Mouse (Mus musculus) bone marrow, adult 2 months (tissue): ENCODE results near the gene Gabrp. TPM values are rescaled to one million over a fixed set of nuclear protein-coding genes. Genes with fewer than 3 reads are reported as not detected.

Source experiments
- H3K27ac ChIP-seq: fragments of 200-500 bp; 2 replicates; pipeline ENCODE4 v1.5.1; 2012; ENCODE audit warnings: low read depth, mild to moderate bottlenecking, control low read depth, inconsistent platforms, low read length; ENCODE audit not compliant: control insufficient read depth, poor library complexity, insufficient read depth
- H3K4me1 ChIP-seq: fragments of 200-500 bp; 2 replicates; pipeline ENCODE4 v1.6.1; 2011; ENCODE audit warnings: low read length; ENCODE audit not compliant: control insufficient read depth, insufficient read depth
- H3K4me3 ChIP-seq: fragments of 200-500 bp; replicated peaks from 2 replicates; pipeline ENCODE3; 2011; ENCODE audit warnings: mild to moderate bottlenecking, low read depth, low read length, control low read depth; ENCODE audit not compliant: control insufficient read depth
- CTCF ChIP-seq: fragments of 200-500 bp; IDR thresholded peaks from 2 replicates; pipeline ENCODE4 v1.5.1; 2011; ENCODE audit warnings: low read length, control low read depth; ENCODE audit not compliant: control insufficient read depth, insufficient read depth
- POLR2A ChIP-seq: fragments of 200-500 bp; IDR thresholded peaks from 2 replicates; pipeline ENCODE4 v1.6.1; 2011; ENCODE audit warnings: low read depth, mild to moderate bottlenecking, control low read depth, low read length, borderline replicate concordance; ENCODE audit not compliant: control insufficient read depth
- WGBS: fragments of 180-500 bp; shearing (Covaris S2); methylation state at CpG from one replicate; pipeline ENCODE4 v1.1.7; 2018; 5-methylcytosine and 5-hydroxymethylcytosine counted together
- polyA plus RNA-seq: library from polyadenylated mRNA; stranded (reverse); fragments of >200 nt; gene quantifications from 2 replicates; pipeline ENCODE4 v1.2.4, GENCODE M21; 2011; ENCODE audit warnings: low replicate concordance; ENCODE audit not compliant: missing spikeins, insufficient read depth, insufficient read length

The Gabrp gene
- polyA plus RNA-seq, 1 experiment = not detected

DNA sequence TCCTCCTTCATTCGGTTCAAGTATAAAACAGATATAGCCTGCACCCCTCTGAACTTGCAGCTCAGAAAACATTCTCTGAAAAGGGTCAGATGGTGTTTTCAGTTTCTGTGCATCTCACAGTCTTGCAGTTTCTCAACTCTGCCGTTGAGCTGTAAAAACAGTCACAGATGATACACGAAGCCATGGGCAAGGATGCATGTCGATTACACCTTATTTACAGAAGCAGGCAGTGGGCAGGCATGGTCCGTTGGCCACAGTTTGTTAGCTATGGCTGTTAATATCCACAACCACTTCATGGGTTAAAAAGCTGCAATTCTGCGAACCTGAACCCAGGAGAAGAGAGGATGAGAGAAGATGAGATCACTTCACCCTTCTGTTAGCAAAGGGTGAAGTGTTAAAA lies 7.9 kb upstream of the Gabrp start:
- Histone ChIP-seq H3K4me3 (no peak overlapping the region), H3K4me1 (no peaks in the 10 kb centered on the region), H3K27ac (no peak overlapping the region)
- 76% methylated on average over 6 of the region's 6 CpGs for whole genome bisulfite sequencing
- TF ChIP-seq CTCF = no peak
- no peak for TF ChIP-seq POLR2A

DNA sequence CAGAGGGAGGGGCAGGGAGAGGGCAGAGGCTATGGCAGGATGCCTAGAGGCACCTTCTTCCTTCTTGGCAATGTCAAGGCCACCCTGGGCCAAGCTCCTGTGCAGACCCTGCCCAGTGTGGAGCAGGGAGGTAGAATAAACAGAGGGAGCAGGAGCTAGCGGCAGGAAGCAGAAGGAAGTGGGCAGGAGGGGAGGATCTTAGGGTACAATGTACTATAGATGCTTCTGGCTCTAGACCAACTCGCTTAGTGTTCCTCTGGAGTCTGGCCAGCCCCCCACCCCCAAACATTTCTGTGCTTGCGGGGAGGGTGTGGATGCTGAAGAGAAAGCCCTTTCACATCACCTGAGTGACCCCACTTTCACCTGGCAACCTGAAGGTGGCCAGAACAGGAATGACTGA lies 862 bp upstream of the Gabrp start:
- H3K4me1 ChIP-seq = no peaks in the 10 kb centered on the region
- no peak overlapping the region for H3K4me3 ChIP-seq
- no peak overlapping the region for H3K27ac ChIP-seq
- TF ChIP-seq CTCF = no peak
- no peak for TF ChIP-seq POLR2A
- 13% methylated on average over 3 of the region's 3 CpGs for WGBS

DNA sequence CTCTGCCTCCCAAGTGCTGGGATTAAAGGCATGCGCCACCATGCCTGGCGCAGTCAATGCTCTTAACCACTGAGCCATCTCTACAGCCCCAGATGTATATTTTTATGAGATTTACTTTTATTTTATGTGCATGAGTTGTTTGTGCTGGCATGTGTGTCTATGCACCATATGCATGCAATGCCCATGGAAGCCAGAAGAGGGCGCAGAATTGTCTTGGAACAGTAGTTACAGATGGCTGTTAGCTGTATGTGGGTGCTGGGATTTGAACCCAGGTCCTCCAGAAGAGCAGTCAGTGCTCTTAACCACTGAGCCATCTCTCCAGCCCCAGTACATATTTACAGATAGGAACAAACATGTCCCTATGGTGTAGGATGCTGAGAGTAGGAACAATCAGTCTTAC lies 3.8 kb downstream of the Gabrp start:
- 75% methylated on average over 3 of the region's 3 CpGs for WGBS
- TF ChIP-seq POLR2A (no peak), CTCF (no peak)
- H3K27ac ChIP-seq = no peak overlapping the region
- H3K4me3 ChIP-seq = no peak overlapping the region
- H3K4me1 ChIP-seq = no peaks in the 10 kb centered on the region

DNA sequence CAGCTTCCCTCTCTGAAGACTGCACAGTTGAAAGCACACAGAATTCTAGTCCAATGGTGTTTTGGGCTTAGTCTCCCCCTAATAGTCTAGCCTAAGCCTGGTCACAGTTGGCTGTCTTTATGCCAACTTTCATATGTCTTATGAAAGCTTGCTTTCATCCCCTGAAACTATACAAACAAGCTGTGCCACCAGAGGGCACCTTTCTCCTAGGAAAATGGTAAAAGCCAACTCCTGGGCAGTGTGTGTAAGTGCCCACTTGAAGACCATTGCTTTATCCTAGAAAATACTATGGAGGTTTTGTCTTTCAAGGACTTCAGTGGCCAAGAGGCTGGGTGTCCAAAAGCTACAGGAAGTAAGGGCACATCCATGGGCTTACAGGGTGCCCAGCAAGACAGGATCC lies 8.3 kb downstream of the Gabrp start:
- H3K27ac ChIP-seq = no peak overlapping the region
- no peak for TF ChIP-seq CTCF
- TF ChIP-seq POLR2A = no peak
- no peak overlapping the region for H3K4me3 ChIP-seq
- H3K4me1 ChIP-seq = no peaks in the 10 kb centered on the region

DNA sequence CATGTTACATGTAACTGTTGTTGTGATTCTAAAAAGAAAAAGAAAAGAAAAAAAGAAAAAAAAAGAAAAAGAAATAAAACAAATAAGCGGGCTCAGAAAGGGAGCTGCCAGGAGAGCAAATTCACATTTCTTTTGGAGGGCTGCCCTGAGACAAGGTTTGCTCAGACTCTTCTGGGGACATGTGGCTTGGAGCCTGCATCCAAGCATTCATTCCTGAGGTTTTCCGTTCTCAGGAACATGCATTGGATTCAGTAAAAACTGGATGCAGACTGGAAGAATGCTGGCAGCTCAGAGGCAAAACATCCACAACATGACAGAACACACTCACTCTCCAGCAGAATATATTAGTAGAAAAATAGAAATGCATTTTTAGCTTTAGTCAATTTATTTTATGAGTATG lies 14.8 kb downstream of the Gabrp start:
- H3K4me3 ChIP-seq = no peak overlapping the region
- H3K27ac ChIP-seq = no peak overlapping the region
- WGBS = 84% methylated on average over 2 of the region's 2 CpGs
- H3K4me1 ChIP-seq = no peaks in the 10 kb centered on the region
- no peak for TF ChIP-seq CTCF

DNA sequence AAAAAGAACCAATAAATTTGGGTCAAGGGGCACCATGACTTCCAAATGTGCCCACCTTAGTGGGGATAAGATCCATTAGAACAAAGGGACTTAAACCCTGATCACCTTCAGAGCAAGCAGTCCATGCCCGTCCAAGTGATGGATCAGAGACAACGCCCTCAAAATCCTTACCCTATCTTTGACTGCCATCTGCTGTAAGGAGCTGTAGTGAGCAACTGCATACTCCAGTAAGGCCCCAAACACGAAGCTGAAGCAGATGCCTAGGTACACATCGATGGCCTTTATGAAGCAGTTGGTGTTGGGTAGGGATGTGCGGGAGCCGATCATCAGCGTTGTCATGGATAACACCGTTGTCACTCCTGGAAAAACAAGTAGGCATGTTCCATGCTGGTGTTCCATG lies 24.6 kb downstream of the Gabrp start:
- TF ChIP-seq CTCF (no peak), POLR2A (no peak)
- Histone ChIP-seq H3K27ac (no peak overlapping the region), H3K4me1 (no peaks in the 10 kb centered on the region), H3K4me3 (no peak overlapping the region)
- 69% methylated on average over 8 of the region's 8 CpGs for WGBS

DNA sequence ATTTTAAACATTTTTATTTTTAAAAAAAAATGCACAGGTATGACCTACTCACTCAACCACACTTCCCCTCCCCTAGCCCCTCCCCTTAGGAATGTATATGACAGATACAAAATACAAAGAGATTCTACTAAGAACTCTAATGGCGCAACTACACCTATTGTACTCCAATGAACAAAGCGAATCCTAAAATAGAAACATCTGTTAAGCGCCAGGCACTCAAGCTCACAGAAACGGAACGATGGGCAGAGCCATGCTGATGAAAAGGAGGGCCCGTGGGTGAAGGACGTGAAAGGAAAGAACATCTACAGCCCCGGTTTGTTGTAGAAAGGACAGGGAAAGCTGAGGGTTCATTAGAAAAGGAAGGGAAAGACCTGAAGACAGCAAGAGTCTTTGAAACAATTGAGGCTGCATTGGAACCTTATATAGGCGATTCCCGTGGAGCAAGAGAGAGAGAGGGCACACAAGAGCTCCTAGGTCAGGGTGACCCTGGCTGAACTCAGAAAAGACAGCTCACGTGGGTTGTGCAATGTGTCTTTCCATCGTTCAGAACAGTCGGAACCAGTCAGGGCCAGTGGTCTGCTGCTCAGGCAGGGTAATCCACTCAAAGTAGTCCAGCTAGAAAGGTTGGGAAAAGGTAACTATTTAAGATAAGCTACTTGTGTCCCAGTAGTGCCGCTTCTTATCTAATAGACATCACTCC lies 27.7 kb downstream of the Gabrp start:
- Histone ChIP-seq H3K4me1 (no peaks in the 10 kb centered on the region), H3K4me3 (no peak overlapping the region), H3K27ac (no peak overlapping the region)
- TF ChIP-seq POLR2A = no peak
- no peak for TF ChIP-seq CTCF
- WGBS = 77% methylated on average over 14 of the region's 14 CpGs

DNA sequence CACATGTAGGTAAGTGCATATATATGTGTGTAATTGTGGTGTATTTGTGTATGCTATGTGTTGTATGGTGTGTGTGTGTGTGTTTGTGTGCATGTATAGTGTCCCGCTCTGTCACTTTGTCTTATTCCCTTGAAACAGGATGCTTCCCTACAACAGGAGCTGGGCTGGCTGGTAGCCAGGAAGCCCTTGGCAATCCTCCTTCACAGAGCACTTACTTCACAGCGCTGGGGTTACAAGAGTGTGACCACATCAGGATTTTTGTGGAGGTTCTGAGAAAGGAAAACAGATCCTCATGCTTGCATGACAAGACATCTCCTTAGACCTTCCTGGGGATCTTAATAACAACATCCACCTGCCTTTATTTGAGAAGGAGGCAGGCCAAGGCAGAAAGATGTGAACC lies 31.4 kb downstream of the Gabrp start:
- WGBS = 73% methylated on average over 2 of the region's 2 CpGs

DNA sequence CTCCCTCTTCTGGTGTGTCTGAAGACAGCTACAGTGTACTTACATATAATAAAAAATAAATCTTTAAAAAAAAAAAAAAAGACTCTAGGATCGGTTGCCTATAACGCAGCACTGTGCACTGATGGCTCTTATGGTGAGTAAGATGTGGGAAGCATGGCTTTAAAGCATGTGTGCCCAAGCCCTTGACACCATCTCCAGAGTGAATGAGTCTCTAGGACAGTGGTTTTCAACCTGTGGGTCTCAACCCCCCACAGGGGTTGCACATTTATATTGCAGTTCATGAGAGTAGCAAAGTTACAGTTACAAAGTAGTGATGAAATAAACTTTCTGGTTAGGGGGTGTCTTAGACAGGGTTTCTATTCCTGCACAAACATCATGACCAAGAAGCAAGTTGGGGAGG lies 33.8 kb downstream of the Gabrp start:
- no peaks in the 10 kb centered on the region for H3K4me1 ChIP-seq
- no peak for TF ChIP-seq POLR2A
- no peak for TF ChIP-seq CTCF
- H3K27ac ChIP-seq = no peak overlapping the region
- 88% methylated on average over 2 of the region's 2 CpGs for WGBS
- no peak overlapping the region for H3K4me3 ChIP-seq

More for the DNA sequence above, 31.4 kb downstream of the Gabrp start:
- no peak overlapping the region for H3K4me3 ChIP-seq
- no peak overlapping the region for H3K27ac ChIP-seq
- H3K4me1 ChIP-seq = no peaks in the 10 kb centered on the region
- TF ChIP-seq CTCF (no peak), POLR2A (no peak)
